Mouse (Mus musculus) neutrophil, adult 5-6 weeks (primary cell): ENCODE data around the gene Unc45a. TPM values are rescaled to one million over a fixed set of nuclear protein-coding genes. Genes with fewer than 3 reads are reported as not detected.

Experiments used
- ATAC-seq: fragments of 151-379, 151-347 bp; 2 replicates; pipeline ENCODE4 v1.8.0; 2017; ENCODE audit warnings: mild to moderate bottlenecking, moderate TSS enrichment; ENCODE audit not compliant: insufficient number of reproducible peaks, poor library complexity, low FRiP score, severe bottlenecking; ENCODE audit errors: extremely low read depth
- total RNA-seq: library from RNA; stranded (forward); fragments of 200-1000 nt; gene quantifications from 2 replicates; pipeline ENCODE4 v1.2.3, GENCODE M21; 2017

Unc45a gene
- total RNA-seq, 1 experiment from 2014 or later: 48.0 TPM

DNA sequence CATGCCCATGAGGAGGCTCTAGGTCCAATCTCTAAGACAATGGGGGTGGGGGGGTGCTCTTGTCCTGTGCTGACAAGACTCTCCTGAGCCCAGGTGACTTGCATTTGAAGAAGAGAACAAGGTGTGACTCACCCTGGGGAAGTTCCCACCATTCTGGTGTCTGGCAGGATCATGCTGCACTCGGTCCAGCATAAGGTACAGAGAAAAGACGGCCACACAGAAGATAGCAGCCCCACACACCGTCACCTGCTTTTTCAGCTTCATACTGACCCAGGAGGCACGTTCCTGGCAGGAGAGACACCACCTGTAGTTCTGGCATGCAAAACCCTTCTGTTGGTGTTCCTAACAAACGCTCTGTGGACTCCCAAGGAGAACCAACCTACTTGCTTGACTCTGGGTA, 28.7 kb upstream of the Unc45a start:
- peak; percentile 24; the same call in 1 of the 2 replicates for ATAC-seq

- ATAC-seq: peak; percentile 21
Measured at GRCm38 (mm10) chr7:80368635-80369421, 28.0 kb upstream of the Unc45a start.

GRCm38 (mm10) chr7:80368009-80368408, 27.2 kb upstream of the Unc45a start:
- no peak for ATAC-seq

DNA sequence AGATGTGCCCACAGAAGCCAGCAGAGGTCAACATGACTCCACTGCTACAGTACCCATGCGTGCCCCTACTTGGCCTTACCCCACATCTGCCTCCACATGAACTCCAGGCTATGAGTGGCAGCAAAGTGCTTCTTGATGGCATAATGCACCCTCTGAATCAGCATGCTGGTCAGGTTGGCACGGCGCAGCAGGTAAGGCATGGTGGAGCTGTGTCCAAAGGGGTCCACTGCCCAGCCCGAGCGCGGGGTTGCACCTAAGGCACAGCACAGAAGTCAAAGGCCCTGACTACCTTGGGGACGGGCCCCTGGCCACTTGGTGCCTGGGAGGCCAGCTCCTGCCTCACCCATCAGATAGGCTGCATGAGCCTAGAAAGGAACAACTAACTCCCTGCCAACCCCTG, 26.4 kb upstream of the Unc45a start:
- no peak for ATAC-seq

GRCm38 (mm10) chr7:80365759-80366158, 25.0 kb upstream of the Unc45a start:
- no peak for ATAC-seq

DNA sequence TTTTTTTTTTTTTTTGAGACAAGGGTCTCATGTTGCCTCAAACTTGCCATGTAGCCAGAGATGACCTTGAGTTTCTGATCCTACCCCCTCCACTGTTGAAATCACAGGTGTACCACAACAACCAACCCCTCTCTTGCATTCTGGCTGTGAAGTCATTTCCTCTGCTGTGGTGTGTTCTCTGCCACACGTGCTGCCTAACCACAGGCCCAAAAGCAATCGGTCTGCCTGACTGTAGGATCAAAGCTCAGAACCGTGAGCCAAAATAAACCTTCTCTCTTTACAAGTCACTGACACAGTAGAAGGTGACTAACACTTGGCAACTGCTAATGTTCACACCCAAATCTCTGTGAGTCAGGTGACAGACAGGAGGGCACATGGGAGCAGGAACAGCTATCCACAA, 19.6 kb upstream of the Unc45a start:
- no peak for ATAC-seq

GRCm38 (mm10) chr7:80358039-80358438, 17.2 kb upstream of the Unc45a start:
- no peak for ATAC-seq

GRCm38 (mm10) chr7:80357156-80357555, 16.4 kb upstream of the Unc45a start:
- no peak for ATAC-seq

DNA sequence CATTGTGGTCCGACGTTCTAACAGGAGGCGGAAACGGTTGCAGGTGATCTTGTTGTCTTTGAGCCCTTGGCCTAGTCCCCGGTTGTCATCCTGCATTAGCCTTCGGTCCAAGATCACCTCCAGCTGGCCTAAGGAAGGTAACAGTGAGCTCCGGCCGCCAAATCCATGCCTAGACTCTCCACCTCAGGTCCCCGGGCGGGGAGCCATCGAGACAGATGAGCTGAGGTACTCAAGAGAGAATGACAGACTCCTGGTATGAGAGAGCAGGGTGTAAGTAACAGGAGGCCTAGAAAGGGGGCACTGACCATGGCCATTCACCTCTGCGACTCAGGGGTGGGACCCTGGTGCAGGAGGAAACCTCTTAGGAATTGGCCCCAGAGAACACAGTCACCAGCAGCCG, 15.5 kb upstream of the Unc45a start:
- ATAC-seq: no peak

DNA sequence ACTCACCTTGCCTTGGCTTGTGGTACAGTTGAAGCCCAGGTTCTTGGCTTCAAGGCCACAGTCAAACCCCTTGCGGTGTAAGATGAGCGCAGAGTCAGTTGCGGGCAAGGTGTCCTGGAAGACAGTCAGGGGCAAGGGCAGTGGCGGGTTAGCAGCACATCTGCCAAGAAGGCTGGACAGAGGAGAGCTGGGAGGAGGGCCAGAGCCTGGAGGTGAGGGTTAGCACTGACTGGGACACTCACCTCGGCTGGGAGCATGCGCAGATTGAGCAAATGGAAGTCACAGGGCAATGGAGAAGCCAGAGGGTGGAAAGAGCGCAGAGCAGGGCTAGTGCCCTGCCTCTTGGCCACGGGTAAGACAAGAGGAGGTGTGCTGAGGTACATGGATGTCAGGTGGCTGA, 12.1 kb upstream of the Unc45a start:
- ATAC-seq: no peak

- ATAC-seq: no peak
Measured at GRCm38 (mm10) chr7:80350808-80351207, 10.0 kb upstream of the Unc45a start.

DNA sequence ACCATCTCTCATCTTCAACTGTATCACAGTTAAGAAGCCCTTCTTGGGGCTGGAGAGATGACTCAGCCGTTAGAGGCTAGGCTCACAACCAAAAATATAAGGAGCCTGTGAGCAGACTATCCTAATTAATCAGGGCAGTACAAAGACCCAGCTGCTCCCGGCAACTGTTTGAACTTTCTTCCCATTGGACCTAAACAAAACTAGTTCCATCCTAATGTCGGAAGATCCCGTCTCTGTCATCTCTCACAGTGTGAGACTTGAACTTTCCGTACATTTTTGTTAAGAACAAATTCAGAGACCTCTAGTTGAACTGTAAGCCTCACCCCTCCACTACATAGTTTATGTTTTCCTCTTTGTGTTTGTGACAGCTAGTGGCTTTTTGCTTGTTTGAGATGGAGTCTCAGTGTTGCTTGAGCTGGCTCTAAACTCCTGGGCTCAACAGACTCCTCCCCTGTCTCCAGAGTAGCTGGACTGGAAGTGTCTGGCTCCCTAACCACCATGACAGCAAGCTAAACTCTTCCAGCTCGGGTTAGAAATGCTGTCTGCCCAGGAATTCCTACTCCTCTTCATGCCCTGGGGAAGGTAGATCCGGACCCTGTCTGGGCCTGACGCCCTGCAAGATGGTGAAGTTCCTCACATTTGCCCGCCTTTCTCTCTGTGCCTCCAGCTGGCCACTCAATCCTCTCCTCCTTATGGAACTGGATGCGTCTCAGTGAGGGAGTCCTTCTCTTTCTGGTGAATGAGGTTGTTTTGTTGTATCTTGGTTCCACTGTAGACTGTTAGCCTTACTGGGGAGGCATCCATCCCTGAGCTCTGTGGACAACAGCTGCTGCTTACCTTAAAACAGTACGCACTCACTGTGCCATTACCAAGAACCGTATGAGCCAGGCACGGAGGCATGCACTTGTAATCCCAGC, 7.1 kb upstream of the Unc45a start:
- ATAC-seq: no peak

DNA sequence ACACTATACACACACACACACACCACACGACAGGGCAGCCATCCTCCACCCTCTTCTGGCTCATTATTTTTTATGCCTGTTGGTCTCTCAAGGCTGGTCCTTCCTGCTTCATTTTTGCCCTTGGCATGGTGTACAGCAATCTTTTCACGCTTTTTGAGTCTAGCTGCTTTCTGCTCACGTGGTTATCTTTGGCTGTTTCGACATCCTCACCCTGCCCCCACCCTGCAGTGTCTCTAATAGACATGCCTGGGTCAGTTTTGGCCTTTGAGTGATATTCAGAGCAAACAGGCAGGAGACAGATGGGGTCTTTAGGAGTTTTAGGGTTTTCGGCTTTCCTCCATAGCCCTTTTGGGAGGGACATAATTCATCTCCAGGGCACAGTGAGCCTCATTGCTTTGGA, 6.0 kb upstream of the Unc45a start:
- no peak for ATAC-seq

- ATAC-seq: no peak
Measured at GRCm38 (mm10) chr7:80346173-80346572, 5.4 kb upstream of the Unc45a start.

- no peak for ATAC-seq
Measured at GRCm38 (mm10) chr7:80343270-80344018, 2.6 kb upstream of the Unc45a start.

DNA sequence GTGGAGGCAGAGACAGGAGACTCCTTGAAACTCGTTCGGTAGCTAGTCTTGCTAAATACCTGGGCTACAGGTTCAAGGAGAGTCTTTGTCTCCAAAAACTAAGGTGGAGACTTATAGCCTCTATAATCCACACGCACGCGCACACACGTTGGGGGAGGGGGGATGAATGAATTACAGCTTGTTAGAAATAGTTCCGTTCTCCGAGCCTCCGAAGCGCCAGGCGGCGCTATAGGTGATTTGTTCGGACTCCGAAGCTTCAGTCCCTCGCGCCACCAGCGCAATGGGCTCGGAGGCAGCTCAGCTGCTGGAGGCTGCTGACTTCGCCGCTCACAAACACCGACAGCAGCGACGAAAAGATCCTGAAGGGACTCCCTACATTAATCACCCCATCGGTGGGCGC, 2.1 kb upstream of the Unc45a start, which contains the start of gene Hddc3:
Hddc3 (plus strand) TSS at position 247 of the 400 bp plus-strand sequence.
- ATAC-seq: peak; percentile 62

GRCm38 (mm10) chr7:80341793-80342192, 988 bp upstream of the Unc45a start:
- ATAC-seq: no peak

DNA sequence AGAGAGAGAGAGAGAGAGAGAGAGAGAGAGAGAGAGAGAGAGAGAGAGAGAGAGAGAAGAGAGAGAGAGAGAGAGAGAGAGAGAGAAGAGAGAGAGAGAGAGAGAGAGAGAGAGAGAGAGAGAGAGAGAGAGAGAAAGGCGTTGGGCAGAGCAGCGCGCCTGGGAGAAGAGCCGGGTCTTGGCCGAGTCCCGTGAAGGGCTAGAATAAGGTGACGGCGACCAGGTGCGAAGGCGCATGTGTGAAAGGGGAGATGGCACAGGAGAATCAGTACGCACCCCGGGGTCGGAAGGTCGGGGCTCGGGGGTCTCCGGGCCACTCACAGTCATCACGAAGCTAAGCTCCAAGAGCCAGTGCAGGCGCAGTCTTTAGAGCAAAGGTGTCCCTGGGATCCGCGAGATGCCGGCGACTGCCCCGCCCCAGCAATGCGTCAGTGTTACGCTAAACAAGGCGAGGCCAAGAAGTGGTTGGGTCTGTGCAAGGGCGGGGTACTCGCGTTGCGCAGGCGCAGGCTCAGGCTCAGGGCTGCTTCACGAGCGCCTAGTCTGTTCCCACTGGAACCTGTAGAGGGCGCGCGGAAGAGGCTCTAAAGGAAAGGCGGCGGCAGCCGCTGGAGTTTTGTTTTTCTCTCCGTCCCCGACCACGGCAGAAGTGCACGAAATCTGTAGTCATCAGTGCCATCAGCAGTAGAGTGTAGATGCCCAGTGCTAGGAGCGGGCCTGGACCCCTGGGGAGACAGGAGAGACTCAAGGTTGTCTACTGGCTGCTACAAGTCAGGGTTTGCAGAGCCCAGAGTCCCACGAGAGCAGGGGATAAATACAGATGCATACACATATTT, 794 bp downstream of the Unc45a start:
- peak; percentile 82 for ATAC-seq
